Mouse (Mus musculus): Measurements from ENCODE around the gene Tns3. TPM values are rescaled to one million over a fixed set of nuclear protein-coding genes. Genes with fewer than 3 reads are reported as not detected.

Tns3 gene
- polyA plus RNA-seq (2012; rRNA removed) = 13.2 and 26.8 TPM in 2 replicates

GRCm38 (mm10) chr11:8664393-8664743 is at the start of gene Tns3:
Gene Tns3 (minus strand): TSS chr11:8664535.

